Mouse (Mus musculus) c-Kit-positive CD71-positive TER-119-negative erythroid progenitor cells, embryonic 14.5 days (primary cell): Measurements from ENCODE around the gene Gmppa.

Experiments used
- DNase-seq: peaks from one replicate; pipeline ENCODE4 v3.0.0-alpha.2; 2013; ENCODE audit warnings: low read depth

Gene Gmppa

DNA sequence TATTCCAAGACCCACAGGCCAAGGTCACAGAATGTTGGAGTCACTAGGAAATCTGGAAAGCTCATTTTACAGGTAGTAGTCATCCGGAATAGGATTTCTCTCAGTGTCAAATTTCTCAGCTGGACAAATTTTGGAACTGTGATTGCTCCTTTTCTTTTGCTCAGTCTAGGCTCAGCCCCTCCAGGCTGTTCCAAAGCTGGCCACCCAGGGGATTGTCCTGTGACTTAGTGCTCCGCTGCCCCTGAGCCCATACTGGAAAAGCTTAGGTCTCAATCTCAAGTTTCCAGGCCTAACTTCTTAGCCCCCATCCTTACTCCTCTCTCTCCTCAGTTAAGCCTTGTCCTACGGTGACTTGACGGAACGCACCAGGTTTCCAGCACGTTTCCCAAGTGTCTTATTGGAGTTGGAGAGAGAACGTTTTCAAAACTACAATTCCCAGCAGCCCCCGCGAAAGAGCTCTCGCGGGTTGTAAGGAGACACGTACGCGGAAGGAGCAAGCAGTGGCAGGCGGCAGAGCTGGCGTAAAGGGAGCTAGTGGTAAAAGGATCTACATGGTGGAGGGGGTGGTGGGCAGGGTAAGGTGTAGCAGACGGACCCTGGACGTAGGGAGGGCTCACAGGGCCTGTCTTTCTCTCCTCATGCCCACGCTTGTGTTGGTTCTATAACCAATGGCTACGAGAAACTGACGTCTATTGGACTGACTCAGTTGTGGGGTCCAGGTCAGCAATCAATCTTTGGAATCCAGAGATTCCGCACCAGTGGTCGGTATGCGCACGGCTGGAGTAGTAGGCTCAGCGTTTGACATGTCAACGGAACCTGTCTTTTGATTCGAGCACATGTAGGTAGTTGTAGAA lies at the start of gene Gmppa:
Gene Gmppa (plus strand): TSS at position 456 of the 854 bp plus-strand sequence.
- peak; percentile 67 for DNase-seq

- DNase-seq: no peak
Observed at GRCm38 (mm10) chr1:75386149-75386548, 49.6 kb upstream of the Gmppa start.

DNA sequence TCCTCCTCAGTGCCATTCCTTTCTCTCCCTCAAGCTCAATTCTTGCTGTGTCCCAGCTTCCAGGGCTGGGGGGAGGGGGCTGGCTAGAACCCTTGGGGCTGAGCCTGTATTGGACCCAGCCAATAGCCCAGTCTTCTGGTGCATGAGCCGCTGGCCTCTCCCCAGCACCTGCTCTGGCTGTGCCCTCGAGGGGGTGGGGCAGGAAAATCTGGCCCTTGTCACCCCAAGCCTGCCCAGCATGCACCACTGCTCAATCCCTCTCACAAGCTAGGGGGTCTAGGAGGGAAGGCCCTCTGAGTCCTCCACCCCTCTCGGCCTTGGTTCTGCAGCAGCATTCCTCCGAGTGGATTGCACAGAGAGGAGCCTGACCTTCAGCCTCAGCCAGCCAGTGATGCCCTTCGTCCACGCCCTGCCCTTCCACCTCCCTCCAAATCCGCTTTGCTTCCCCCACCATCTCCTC lies 48.2 kb upstream of the Gmppa start:
- no peak for DNase-seq

- no peak for DNase-seq
Observed at GRCm38 (mm10) chr1:75387929-75388897, 47.5 kb upstream of the Gmppa start.

DNA sequence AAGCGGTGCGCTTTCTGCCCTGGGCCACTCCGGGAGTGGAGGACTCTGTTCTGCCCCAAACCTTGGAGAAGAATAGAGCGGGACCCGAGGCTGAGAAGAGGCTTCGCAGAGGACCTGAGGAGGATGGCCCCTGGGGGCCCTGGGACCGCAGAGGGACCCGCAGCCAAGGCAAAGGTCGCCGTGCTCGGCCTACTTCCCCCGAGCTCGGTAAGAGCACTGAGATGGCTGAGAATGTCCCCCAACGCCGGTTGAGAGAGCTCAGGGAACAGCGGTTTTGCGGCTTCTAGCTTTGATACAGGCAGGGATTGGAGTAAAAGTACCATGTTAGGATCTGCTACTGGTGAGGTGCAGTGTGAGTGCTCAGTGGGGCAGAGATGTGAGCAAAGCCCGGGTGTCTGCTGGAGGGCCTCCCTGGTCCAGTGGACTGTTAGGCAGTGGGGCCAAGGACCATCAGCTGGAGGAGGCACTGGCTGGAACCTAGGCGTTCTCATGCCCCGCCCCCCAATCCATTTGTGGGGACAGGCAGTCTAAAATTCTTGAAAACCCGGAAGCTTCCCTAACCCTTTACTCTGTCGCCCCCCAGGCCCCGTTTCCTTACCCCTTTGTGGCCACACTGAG lies 46.7 kb upstream of the Gmppa start:
- DNase-seq: no peak

- no peak for DNase-seq
Observed at GRCm38 (mm10) chr1:75393139-75393538, 42.6 kb upstream of the Gmppa start.

DNA sequence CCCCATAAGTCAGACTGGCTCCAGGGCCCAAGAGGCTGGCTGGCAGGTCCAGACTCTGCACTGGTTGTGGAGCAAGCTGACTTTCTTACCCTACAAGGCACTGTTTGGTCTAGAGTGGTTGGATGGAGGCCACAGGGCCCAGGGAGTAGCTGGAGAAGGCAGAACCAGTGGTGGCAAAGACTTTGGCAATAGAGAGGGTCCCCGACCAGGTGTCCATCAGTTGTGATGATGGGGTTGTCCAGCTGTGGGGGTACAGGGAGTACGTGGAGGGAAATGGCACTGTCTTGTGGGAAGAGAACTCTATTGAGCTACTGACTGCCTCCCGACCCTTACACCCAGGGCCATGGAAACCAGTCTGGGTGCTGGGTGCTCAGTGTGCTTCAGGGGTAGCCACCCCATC lies 41.9 kb upstream of the Gmppa start:
- DNase-seq: no peak

- peak; percentile 47 for DNase-seq
Observed at GRCm38 (mm10) chr1:75398761-75399402, 36.8 kb upstream of the Gmppa start.

- no peak for DNase-seq
Observed at GRCm38 (mm10) chr1:75399755-75400492, 35.8 kb upstream of the Gmppa start.

- DNase-seq: no peak
Observed at GRCm38 (mm10) chr1:75400493-75401115, 35.1 kb upstream of the Gmppa start.

DNA sequence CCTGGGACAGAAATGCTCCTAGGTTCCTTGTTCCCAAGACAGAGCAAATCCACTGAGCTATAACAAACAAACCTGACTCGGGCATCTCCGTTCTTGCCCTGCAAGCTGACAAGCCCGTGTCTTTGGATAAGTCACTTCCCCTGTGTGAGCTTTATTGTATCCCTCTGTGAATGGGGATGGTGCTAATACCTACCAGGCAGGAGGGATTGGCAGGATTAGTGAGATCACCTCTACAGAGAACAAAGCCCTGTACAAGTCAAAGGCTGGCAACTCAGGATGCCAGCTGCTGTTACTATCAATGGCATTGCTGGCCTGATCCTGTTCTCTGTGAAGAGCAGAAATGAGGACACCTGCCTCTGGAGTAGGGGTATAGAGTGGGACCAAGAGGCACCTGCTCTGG lies 30.2 kb upstream of the Gmppa start:
- no peak for DNase-seq

- no peak for DNase-seq
Observed at GRCm38 (mm10) chr1:75406173-75406572, 29.6 kb upstream of the Gmppa start.

GRCm38 (mm10) chr1:75407056-75407455 lies 28.7 kb upstream of the Gmppa start:
- no peak for DNase-seq

- DNase-seq: no peak
Observed at GRCm38 (mm10) chr1:75408210-75408609, 27.5 kb upstream of the Gmppa start.

DNA sequence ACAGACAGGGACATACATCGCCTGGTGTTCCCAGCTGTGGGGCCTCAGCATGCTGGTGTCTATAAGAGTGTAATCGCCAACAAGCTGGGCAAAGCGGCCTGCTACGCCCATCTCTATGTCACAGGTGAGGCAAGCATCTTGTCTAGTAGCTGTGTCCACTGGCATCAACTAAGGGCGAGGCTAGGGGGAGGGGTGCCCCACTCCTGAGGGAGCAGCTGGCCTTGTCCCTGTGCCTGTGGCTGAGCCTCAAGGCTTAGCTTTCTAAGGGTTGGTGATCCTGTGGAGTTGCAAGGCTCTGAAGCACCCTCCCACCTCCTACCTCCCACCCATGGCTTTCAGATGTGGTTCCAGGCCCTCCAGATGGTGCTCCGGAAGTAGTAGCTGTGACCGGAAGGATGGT lies 25.8 kb upstream of the Gmppa start:
- DNase-seq: no peak

DNA sequence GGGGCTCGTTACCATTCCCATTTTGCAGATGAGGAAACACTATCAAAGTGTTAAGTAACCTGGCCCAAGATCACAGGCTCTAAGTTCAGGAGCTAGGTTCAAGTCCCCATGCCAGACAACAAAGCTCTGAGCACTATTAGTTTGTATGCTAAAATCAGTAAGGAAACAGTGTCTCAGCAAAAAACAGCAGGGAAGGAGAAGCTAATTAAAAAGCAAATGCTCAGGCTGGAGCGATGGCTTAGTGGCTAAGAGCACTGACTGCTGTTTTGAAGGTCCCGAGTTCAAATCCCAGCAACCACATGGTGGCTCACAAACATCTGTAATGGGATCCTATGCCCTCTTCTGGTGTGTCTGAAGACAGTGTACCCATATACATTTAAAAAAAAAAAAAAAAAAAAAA lies 23.5 kb upstream of the Gmppa start:
- no peak for DNase-seq

GRCm38 (mm10) chr1:75413749-75414148 lies 22.0 kb upstream of the Gmppa start:
- DNase-seq: no peak

- DNase-seq: no peak
Observed at GRCm38 (mm10) chr1:75421794-75422193, 13.9 kb upstream of the Gmppa start.

DNA sequence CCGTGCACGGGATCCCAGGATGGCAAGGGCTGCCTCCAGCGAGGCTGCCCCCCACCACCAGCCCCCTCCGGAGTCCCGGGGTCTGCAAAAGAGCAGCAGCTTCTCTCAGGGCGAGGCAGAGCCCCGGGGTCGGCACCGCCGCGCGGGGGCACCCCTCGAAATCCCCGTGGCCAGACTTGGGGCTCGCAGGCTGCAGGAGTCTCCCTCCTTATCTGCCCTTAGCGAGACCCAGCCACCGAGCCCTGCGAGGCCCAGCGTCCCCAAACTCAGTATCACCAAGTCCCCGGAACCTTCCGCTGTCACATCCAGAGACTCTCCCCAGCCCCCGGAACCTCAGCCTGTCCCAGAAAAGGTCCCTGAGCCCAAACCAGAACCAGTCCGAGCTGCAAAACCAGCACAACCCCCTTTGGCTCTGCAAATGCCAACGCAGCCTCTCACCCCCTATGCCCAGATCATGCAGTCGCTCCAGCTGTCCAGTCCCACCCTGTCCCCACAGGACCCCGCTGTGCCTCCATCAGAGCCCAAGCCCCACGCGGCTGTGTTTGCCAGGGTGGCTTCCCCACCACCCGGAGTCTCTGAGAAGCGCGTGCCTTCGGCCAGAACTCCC lies 13.4 kb upstream of the Gmppa start:
- no peak for DNase-seq

- no peak for DNase-seq
Observed at GRCm38 (mm10) chr1:75422823-75423471, 12.8 kb upstream of the Gmppa start.
